Comparison of ENCODE assay signal across 24 mouse cellular contexts in genomic region chr5:113846656-113847055, GRCm38 (mm10). TPM values are rescaled to one million over a fixed set of nuclear protein-coding genes. Genes with fewer than 3 reads are reported as not detected.
A peak's percentile ranks its signal among the peaks of the same experiment; 100 is the strongest.
DNase-seq lines count a peak whose midpoint lies in the region; ATAC-seq and TF ChIP-seq lines count a peak whose summit lies in the region.
"Had no signal": no experiment of that assay in that cellular context is flagged by ENCODE, and none has a peak within 500 bp of the region (broad histone marks: within the 10 kb centered on the region; RNA-seq: fewer than 3 reads in every experiment).

No protein-coding gene starts in this region.

- peak overlapping the region; percentile 22; the same call in 1 of the 2 replicates for H3K4me2 ChIP-seq in liver, postnatal 0 days (ENCODE audit: low read depth, low read length)
- H3K4me2 ChIP-seq in kidney, embryonic 16.5 days (replicated peaks; ENCODE audit: low read depth, low read length), result no peak overlapping the region
- H3K4me2 ChIP-seq in forebrain, embryonic 11.5 days (ENCODE audit: low read depth, low read length, severe bottlenecking), result no peak overlapping the region
- H3K4me2 ChIP-seq in midbrain, embryonic 15.5 days, result no peak overlapping the region
- H3K4me2 ChIP-seq: embryonic facial prominence, embryonic 12.5 days; heart, embryonic 13.5 days; hindbrain, embryonic 15.5 days; lung, embryonic 14.5 days; midbrain, embryonic 11.5 days had no signal

- H3K36me3 ChIP-seq in MEL (ENCODE audit: control insufficient read depth in 1 of 2, insufficient read depth in 2 of 2, low read length in 2 of 2), result peaks cover 0 to 1% of the 10 kb centered on the region in 2 experiments; a peak in 1 of 4 replicates
- peaks cover 62% of the 10 kb centered on the region for H3K36me3 ChIP-seq in liver, postnatal 0 days (replicated peaks; ENCODE audit: insufficient read depth, low read length)
- peaks cover 70% of the 10 kb centered on the region for H3K36me3 ChIP-seq in kidney, embryonic 16.5 days (ENCODE audit: insufficient read depth, low read length)
- H3K36me3 ChIP-seq in forebrain, embryonic 11.5 days (ENCODE audit: control insufficient read depth, insufficient read depth, low read length), result peaks cover 11% of the 10 kb centered on the region
- peaks cover 53% of the 10 kb centered on the region for H3K36me3 ChIP-seq in midbrain, embryonic 15.5 days (replicated peaks)

- H3K4me1 ChIP-seq in MEL (ENCODE audit: control insufficient read depth in 1 of 2, insufficient read depth in 2 of 2, low read length in 2 of 2), result 0 out of 4 replicates have a peak, but pooled peaks cover 0 to 2% of the 10 kb centered on the region in 2 experiments
- H3K4me1 ChIP-seq in liver, postnatal 0 days (ENCODE audit: insufficient read depth), result peaks cover 4% of the 10 kb centered on the region; the same call in 1 of the 2 replicates
- H3K4me1 ChIP-seq in kidney, embryonic 16.5 days (ENCODE audit: insufficient read depth, low read length), result no peaks in the 10 kb centered on the region
- H3K4me1 ChIP-seq in forebrain, embryonic 11.5 days (replicated peaks; ENCODE audit: control insufficient read depth, insufficient read depth, low read length), result no peaks in the 10 kb centered on the region
- no peaks in the 10 kb centered on the region for H3K4me1 ChIP-seq in midbrain, embryonic 15.5 days
- H3K4me1 ChIP-seq: embryonic facial prominence, embryonic 12.5 days; hindbrain, embryonic 15.5 days had no signal

- no peaks in the 10 kb centered on the region for H3K79me2 ChIP-seq in MEL (ENCODE audit: control insufficient read depth, insufficient read depth, low read length, poor library complexity)

- H3K9ac ChIP-seq in MEL (ENCODE audit: control insufficient read depth, low read depth, low read length, poor library complexity, severe bottlenecking), result no peak overlapping the region
- H3K9ac ChIP-seq in liver, postnatal 0 days (replicated peaks), result no peak overlapping the region
- H3K9ac ChIP-seq in kidney, embryonic 16.5 days (replicated peaks; ENCODE audit: low read length), result no peak overlapping the region
- H3K9ac ChIP-seq in forebrain, embryonic 11.5 days (ENCODE audit: low read length), result no peak overlapping the region
- no peak overlapping the region for H3K9ac ChIP-seq in midbrain, embryonic 15.5 days
- H3K9ac ChIP-seq: embryonic facial prominence, embryonic 12.5 days; forebrain, postnatal 0 days; heart, embryonic 13.5 days; hindbrain, embryonic 15.5 days; lung, embryonic 14.5 days had no signal

- DNase-seq in MEL (ENCODE audit: low read depth, low spot score), result peak; percentile 47
- DNase-seq in c-Kit-negative CD71-positive TER-119-positive erythroid progenitor cells, embryonic 14.5 days (ENCODE audit: low read depth, low spot score), result peak; percentile 65
- peak; percentile 81 for DNase-seq in liver
- DNase-seq in liver, postnatal 0 days, result peak; percentile 55
- no peak for DNase-seq in layer of hippocampus, postnatal 14 days (ENCODE audit: low spot score in 2 of 2)
- DNase-seq in forebrain, embryonic 11.5 days (ENCODE audit: low spot score), result no peak
- DNase-seq: adrenal gland, postnatal 14 days; cerebellum, adult 9-11 months; forebrain, postnatal 0 days; heart, postnatal 36 days; kidney, adult 2 months; kidney, postnatal 14 days; lung, embryonic 14.5 days; lung, postnatal 4 days; right cerebral cortex, postnatal 4 days; thymus, adult 2 months had no signal

- H3K4me3 ChIP-seq in MEL (ENCODE audit: control insufficient read depth in 1 of 2, insufficient read depth in 1 of 2, low read depth in 2 of 2, low read length in 2 of 2), result no peak overlapping the region
- no peak overlapping the region for H3K4me3 ChIP-seq in liver, postnatal 0 days (ENCODE audit: low read depth, low read length)
- no peak overlapping the region for H3K4me3 ChIP-seq in kidney, embryonic 16.5 days (ENCODE audit: low read length)
- H3K4me3 ChIP-seq in forebrain, embryonic 11.5 days (ENCODE audit: low read depth, low read length), result no peak overlapping the region
- no peak overlapping the region for H3K4me3 ChIP-seq in midbrain, embryonic 15.5 days
- H3K4me3 ChIP-seq: embryonic facial prominence, embryonic 12.5 days; heart, embryonic 13.5 days; hindbrain, embryonic 15.5 days had no signal

- TF ChIP-seq CTCF in MEL (IDR thresholded peaks at IDR 0.05 in 2 of 3, conservative IDR thresholded peaks at IDR 0.05 in 1 of 3; ENCODE audit: control insufficient read depth in 1 of 3, insufficient read depth in 1 of 3, low read depth in 2 of 3, low read length in 3 of 3, poor library complexity in 1 of 3, severe bottlenecking in 1 of 3), result no peak
- TF ChIP-seq CTCF in liver, postnatal 0 days (IDR thresholded peaks at IDR 0.05; ENCODE audit: low read depth), result no peak

- no peaks in the 10 kb centered on the region for H3K9me3 ChIP-seq in MEL (replicated peaks; ENCODE audit: insufficient read depth, low read length)
- no peaks in the 10 kb centered on the region for H3K9me3 ChIP-seq in liver, postnatal 0 days (ENCODE audit: low read length)
- no peaks in the 10 kb centered on the region for H3K9me3 ChIP-seq in kidney, embryonic 16.5 days (ENCODE audit: low read length)
- no peaks in the 10 kb centered on the region for H3K9me3 ChIP-seq in forebrain, embryonic 11.5 days (ENCODE audit: control insufficient read depth, low read length)
- no peaks in the 10 kb centered on the region for H3K9me3 ChIP-seq in midbrain, embryonic 15.5 days
- H3K9me3 ChIP-seq: embryonic facial prominence, embryonic 12.5 days; heart, embryonic 13.5 days; hindbrain, embryonic 15.5 days had no signal

- no peak for TF ChIP-seq RAD21 in MEL (IDR thresholded peaks at IDR 0.05; ENCODE audit: low read depth, low read length)

- TF ChIP-seq POLR2A in MEL (IDR thresholded peaks at IDR 0.05; ENCODE audit: control insufficient read depth in 1 of 2, insufficient read depth in 1 of 2, low read depth in 1 of 2, low read length in 2 of 2, poor library complexity in 1 of 2), result no peak

- ATAC-seq in liver, postnatal 0 days, result peak; percentile 89
- ATAC-seq in kidney, embryonic 16.5 days (ENCODE audit: low FRiP score, low TSS enrichment), result no peak
- no peak for ATAC-seq in forebrain, embryonic 11.5 days (replicated peaks; ENCODE audit: low FRiP score)
- ATAC-seq in midbrain, embryonic 15.5 days (replicated peaks), result no peak
- ATAC-seq: forebrain, postnatal 0 days; Patski had no signal

- WGBS in liver, postnatal 0 days (ENCODE audit: insufficient replicate concordance), result 66% methylated on average over 8 of the region's 8 CpGs
- WGBS in kidney, embryonic 16.5 days, result 96% methylated on average over 8 of the region's 8 CpGs
- 92% methylated on average over 8 of the region's 8 CpGs for WGBS in forebrain, embryonic 11.5 days
- WGBS in midbrain, embryonic 15.5 days, result 90% methylated on average over 8 of the region's 8 CpGs

- no peak overlapping the region for H3K27ac ChIP-seq in MEL (ENCODE audit: control insufficient read depth, low read depth, low read length)
- no peak overlapping the region for H3K27ac ChIP-seq in liver, postnatal 0 days (ENCODE audit: low read depth)
- no peak overlapping the region for H3K27ac ChIP-seq in kidney, embryonic 16.5 days (ENCODE audit: low read length)
- H3K27ac ChIP-seq in forebrain, embryonic 11.5 days (ENCODE audit: low read depth, low read length), result no peak overlapping the region
- H3K27ac ChIP-seq in midbrain, embryonic 15.5 days, result no peak overlapping the region
- H3K27ac ChIP-seq: embryonic facial prominence, embryonic 12.5 days; heart, embryonic 13.5 days; hindbrain, embryonic 15.5 days had no signal

- H3K27me3 ChIP-seq in MEL (ENCODE audit: control insufficient read depth in 1 of 2, insufficient read depth in 2 of 2, low read length in 2 of 2), result no peaks in the 10 kb centered on the region
- H3K27me3 ChIP-seq in liver, postnatal 0 days (ENCODE audit: insufficient read depth, low read length), result no peaks in the 10 kb centered on the region
- no peaks in the 10 kb centered on the region for H3K27me3 ChIP-seq in kidney, embryonic 16.5 days (ENCODE audit: insufficient read depth, low read length)
- H3K27me3 ChIP-seq in forebrain, embryonic 11.5 days (ENCODE audit: control insufficient read depth, insufficient read depth, low read length), result no peaks in the 10 kb centered on the region
- no peaks in the 10 kb centered on the region for H3K27me3 ChIP-seq in midbrain, embryonic 15.5 days (replicated peaks)
- H3K27me3 ChIP-seq: embryonic facial prominence, embryonic 12.5 days; heart, embryonic 13.5 days; hindbrain, embryonic 15.5 days; Patski had no signal

- peak; percentile 32 to 60; a peak in 3 of 4 replicates for TF ChIP-seq EP300 in MEL (IDR thresholded peaks at IDR 0.05; ENCODE audit: low read depth in 1 of 2, low read length in 2 of 2)
- peak; percentile 86 for TF ChIP-seq EP300 in liver, postnatal 0 days (IDR thresholded peaks at IDR 0.05; ENCODE audit: low read depth)

TF ChIP-seq in MEL, 35 proteins besides CTCF, POLR2A, EP300 and RAD21 (continues in another document):
- TF ChIP-seq RCOR1 (IDR thresholded peaks at IDR 0.05; ENCODE audit: low read depth, low read length) (no peak), MYB (IDR thresholded peaks at IDR 0.05; ENCODE audit: low read depth, low read length) (no peak), USF2 (IDR thresholded peaks at IDR 0.05; ENCODE audit: borderline replicate concordance in 1 of 2, insufficient read depth in 1 of 2, low read depth in 1 of 2, low read length in 2 of 2) (no peak), TBP (IDR thresholded peaks at IDR 0.05; ENCODE audit: low read depth, low read length) (no peak), MAFK (IDR thresholded peaks at IDR 0.05; ENCODE audit: borderline replicate concordance, low read depth, low read length) (no peak)

RNA-seq across cellular contexts. Expression of gene Selplg, which starts 14.2 kb away (rescaled TPM):
- 24.2 and 29.1 TPM in 2 replicates for total RNA-seq in MEL (2012; rRNA removed)
- 10 to 100 TPM in 1 of 2 experiments, not detected in 1; 48.2 TPM for polyA plus RNA-seq in MEL (2012; ENCODE audit: insufficient read depth in 1 of 2, insufficient read length in 2 of 2, low read depth in 1 of 2, low replicate concordance in 2 of 2, missing spikeins in 1 of 2)
- 18.9 and 21.5 TPM in 2 replicates for polyA plus RNA-seq in liver, postnatal 0 days (2015; fragmentation: Nextera tagmentation; extraction: Ambion mirVana)
- total RNA-seq in layer of hippocampus, postnatal 14 days (2021), result 10 to 100 TPM; 26.5 to 29.3 TPM
- polyA plus RNA-seq in kidney, embryonic 16.5 days (2015; fragmentation: Nextera tagmentation; extraction: Ambion mirVana), result 2.4 TPM in 2 replicates
- polyA plus RNA-seq in forebrain, embryonic 11.5 days (2014; fragmentation: Nextera tagmentation; extraction: Ambion mirVana), result 0.67 and 1.4 TPM in 2 replicates
- polyA plus RNA-seq in midbrain, embryonic 15.5 days (2015; fragmentation: Nextera tagmentation; extraction: Ambion mirVana), result 2.4 and 2.8 TPM in 2 replicates

RNA-seq across cellular contexts. Expression of gene Tmem119, which starts 46.3 kb away (rescaled TPM):
- total RNA-seq in MEL (2012; rRNA removed), result not detected in 2 replicates
- polyA plus RNA-seq in MEL (2012; ENCODE audit: insufficient read depth in 1 of 2, insufficient read length in 2 of 2, low read depth in 1 of 2, low replicate concordance in 2 of 2, missing spikeins in 1 of 2), result under 1 TPM in 1 of 2 experiments, not detected in 1; 0.13 TPM
- polyA plus RNA-seq in liver, postnatal 0 days (2015; fragmentation: Nextera tagmentation; extraction: Ambion mirVana), result 3.2 and 3.4 TPM in 2 replicates
- total RNA-seq in layer of hippocampus, postnatal 14 days (2021), result 10 to 100 TPM; 20.7 to 22.6 TPM
- polyA plus RNA-seq in kidney, embryonic 16.5 days (2015; fragmentation: Nextera tagmentation; extraction: Ambion mirVana), result 46.1 and 51.7 TPM in 2 replicates
- polyA plus RNA-seq in forebrain, embryonic 11.5 days (2014; fragmentation: Nextera tagmentation; extraction: Ambion mirVana), result 11.6 and 14.5 TPM in 2 replicates
- polyA plus RNA-seq in midbrain, embryonic 15.5 days (2015; fragmentation: Nextera tagmentation; extraction: Ambion mirVana), result 5.7 and 6.3 TPM in 2 replicates
- total RNA-seq: monocyte, adult 5-6 weeks had no signal
- polyA plus RNA-seq: Patski had no signal

Comparison
In these comparisons a context has a peak if more than half of its experiments do, and no peak if none do; other contexts are left out.
1. DNase-seq: peak in MEL (single experiment), c-Kit-negative CD71-positive TER-119-positive erythroid progenitor cells, embryonic 14.5 days (single experiment), liver (single experiment) and liver, postnatal 0 days (single experiment); none in layer of hippocampus, postnatal 14 days (0 of 2) and forebrain, embryonic 11.5 days (single experiment).